Mouse (Mus musculus): Measurements from ENCODE around the gene H2-T23.
"Not testable (repeated sequence)": the region's sequence is repeated elsewhere in the genome, so short reads cannot be mapped to it uniquely, and the experiment has no call there.

H2-T23 gene

DNA sequence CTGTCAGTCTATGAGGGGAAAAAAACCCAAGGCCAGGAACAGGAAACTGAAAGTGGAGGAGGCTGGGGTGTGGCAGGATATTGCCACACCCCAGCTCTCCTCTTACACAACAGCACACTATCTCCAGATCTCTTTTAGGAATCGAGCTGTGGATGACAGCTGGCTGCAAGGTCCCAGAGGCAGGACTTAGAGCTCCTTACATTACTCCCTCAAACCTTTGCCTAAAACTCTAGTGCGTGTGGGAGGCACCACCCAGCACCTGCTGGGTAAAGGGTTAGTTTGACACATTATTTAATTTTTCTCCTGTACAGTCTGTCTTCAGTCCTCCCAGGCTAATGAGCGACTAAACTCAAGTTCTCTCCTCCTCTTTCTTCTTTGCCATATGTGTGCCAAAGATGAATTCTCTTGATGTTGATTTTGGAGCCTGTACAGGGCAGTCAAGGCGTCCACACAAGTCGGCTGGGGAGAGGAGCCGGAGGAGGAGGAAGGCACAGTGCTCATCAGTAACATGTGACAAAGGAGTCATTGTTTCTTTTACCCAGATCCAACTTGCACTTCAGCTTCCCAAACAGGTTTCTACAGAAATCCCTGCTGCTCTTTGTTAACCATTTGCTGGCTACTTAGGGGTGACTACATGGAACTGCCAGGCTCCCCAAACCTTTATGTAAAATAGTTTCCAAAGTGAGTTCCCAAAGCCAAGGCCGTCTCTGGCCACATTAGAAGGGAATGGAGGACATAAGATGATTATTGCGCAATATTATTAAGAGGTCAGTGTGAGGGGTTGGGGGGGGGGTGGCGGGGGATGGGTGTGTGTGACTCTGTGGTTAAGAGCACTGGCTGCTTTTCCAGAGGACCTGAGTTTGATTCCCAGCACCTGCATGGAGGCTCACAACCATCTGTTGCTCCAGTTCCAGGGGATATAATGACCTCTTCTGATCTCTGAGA is 8.7 kb downstream of the H2-T23 start:
- DNase-seq (ENCODE audit: low read depth, low spot score): peak; percentile 28

DNA sequence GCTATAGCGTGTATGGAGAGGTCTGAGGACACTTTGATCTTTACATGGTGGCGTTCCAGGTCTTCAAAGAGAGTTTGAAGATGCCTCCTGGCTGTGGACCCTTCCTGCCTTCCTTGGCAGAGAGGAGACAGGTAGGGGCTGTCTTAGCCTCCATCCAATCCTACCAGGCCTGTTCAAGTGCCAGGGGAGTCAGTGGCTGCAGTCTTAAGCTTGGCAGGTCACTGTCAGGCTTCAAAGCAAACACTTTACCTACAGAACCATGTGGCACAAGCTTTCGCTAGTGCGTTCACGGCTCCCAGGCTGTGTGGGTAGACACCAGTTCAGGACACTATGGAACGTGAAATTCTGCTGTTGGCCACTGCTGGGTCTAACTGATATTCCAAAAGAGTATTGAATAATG is 9.7 kb downstream of the H2-T23 start:
- no peak for DNase-seq (ENCODE audit: low read depth, low spot score)

DNA sequence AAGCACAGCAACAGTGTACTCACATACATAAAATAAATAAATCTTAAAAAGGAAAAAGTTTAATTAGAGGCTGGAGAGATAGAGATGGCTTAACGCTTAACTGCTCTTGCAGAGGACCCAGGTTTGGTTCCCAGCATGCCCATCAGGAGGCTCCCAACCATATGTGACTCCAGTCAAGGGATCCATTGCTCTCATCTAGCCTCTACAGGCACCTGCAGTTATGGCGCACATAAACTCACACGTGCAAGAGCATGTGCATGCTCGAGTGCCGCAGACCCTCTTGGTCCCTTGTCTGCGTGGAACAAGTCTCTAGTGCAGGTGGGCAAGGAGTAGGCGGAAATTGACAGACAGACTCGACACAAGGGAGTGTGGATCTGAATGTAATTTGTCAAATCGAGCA is 10.6 kb downstream of the H2-T23 start:
- DNase-seq (ENCODE audit: low read depth, low spot score): no peak

DNA sequence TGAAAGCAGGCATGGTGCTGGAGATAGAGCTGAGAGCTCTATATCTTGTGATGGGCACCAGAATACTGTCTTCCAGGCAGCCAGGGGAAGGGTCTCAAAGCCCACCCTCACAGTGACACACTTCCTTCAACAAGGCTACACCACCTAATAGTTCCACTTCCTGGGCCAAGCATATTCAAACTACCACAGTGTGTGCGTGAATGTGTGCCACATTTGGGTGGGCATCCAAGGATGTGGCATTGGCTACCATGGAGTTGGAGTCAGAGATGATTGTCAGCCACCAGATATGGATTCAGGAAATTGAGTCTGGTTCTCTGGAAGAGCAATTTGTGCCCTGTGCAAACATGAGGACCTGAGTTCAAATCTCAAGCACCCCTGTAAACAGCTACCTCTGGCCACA is 11.3 kb downstream of the H2-T23 start:
- DNase-seq (ENCODE audit: low read depth, low spot score): no peak

DNA sequence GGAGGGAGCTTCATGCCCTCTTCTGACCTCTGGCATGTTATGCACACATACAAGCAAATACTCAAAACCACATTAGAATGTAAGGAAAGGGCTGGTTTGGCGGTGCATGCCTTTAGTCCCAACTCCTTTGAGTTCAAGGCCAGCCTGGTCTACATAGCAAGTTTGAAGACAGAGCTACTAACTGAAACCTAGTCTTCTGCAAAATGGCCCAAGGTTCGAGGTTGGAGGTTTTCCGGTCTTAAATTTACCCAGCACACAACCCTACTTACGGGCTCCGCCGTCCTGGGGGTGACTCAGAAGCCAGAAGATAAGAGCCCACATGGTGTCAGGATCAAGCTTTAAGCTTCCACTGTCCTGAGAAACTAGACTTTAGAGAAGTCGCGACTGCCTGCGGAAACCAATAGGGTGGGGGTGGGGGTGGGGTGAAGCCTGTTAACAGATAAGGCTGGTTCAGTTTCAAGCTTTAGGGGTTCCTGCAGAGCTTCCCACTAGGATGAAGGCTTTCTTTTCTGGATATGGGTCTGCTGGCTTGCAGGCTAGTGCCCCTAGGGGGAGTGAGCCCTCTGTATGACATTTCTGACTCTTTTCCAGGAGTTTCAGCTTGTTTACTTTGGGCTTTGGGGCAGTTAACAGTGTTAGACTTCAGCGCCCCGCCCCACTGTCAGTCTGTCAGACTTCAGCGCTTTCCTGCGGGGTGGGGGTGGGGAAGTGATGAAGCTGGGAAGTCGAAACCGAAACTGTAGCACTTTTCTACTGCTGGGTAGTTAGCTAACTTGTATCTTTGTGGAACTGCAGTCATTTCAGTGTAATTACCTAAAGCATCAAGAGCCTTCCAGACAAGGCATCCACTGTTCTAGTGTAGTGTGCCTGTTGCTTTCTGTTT is 12.2 kb downstream of the H2-T23 start, which contains the start of gene H2-T24:
Gene H2-T24, minus strand, starts transcription at position 370 of the 883 bp plus-strand sequence.
- peak; percentile 94 for DNase-seq (ENCODE audit: low read depth, low spot score)

DNA sequence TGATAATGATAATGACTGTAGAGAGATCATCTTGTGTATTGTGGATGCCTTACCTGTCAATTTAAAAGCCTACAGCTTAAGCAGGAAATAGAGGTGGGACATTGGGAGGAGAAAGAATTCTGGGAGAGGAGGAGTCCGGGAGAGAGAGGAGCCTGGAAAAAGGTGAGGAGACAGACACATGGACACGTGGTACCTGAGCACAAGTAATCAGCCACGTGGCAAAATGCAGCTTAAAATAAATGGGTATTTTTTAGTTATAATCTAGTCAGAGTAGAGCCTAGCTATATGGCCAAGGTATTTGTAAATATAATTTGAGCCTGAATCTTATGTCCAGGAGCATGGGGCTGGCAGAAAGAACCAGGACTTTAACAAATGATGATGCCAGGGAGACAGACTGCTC is 13.1 kb downstream of the H2-T23 start:
- no peak for DNase-seq (ENCODE audit: low read depth, low spot score)

DNA sequence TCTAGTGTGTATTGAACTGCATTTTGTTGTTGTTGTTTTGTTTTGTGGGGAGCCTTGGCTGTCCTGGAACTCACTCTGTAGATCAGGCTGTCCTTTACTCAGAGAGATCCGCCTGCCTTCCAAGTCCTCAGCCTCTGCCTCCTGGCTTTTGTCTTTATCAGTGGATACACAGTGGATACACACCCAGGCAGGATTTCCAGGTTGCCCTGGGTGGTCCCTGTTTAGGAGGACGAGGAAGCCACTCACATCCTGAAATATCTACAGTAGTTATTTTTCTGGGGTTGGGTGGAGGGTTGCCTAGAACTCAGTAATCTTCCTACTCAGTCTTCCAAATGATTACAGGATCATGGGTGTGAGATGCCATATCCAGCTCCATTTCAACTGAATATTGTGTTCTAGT is 13.7 kb downstream of the H2-T23 start:
- DNase-seq (ENCODE audit: low read depth, low spot score): no peak

DNA sequence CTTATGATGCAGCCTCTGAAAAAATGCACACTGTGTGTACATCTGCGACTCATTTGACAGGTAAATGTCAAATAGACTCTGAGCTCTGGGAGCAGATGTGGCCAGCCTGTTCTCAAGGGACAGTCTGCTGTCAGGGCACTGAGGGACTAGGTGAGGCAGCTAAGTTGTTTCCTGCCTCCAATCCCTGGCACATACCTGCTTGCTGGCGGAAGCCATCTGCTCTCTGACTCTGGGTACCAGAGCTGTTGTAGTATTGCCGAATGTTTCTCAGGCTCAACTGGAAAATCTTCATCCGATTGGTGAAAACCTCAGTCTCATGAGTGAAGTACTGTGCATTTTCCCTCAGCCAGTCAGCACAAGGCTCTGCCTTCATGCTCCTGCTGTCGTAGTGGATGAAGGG is 15.6 kb downstream of the H2-T23 start:
- DNase-seq (ENCODE audit: low read depth, low spot score): no peak

DNA sequence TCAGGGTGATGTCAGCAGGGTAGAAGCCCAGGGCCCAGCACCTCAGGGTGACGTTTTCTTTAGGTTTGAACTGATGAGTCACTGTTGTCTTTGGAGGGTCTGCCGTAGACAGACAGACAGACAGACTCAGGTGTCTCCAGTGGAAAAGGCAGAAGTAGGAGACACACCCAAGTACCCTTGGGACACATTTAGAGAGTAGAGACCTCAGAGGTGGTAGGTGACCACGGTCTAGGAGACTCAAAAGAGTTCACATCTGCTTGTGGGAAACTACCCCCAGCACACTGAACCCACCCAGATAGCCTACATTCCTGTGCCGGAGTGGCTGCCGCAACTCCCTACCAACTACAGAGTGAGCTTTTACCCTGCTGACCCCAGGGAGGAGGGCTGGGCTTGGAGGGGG is 17.7 kb downstream of the H2-T23 start:
- DNase-seq (ENCODE audit: low read depth, low spot score): no peak

DNA sequence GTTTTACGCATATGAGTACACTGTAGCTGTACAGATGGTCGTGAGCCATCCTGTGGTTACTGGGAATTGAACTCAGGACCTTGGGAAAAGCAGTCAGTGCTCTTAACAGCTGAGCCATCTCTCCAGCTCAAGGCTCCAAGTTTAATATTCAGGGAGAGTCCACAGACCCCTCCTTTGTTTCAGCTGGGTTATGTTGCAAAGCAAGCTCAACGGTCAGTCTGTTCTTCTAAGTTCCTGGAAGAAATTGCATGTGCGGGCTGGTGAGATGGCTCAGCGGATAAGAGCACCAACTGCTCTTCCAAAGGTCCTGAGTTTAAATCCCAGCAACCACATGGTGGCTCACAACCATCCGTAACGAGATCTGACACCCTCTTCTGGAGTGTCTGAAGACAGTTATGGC is 28.2 kb downstream of the H2-T23 start:
- DNase-seq (ENCODE audit: low read depth, low spot score): not testable (repeated sequence)

DNA sequence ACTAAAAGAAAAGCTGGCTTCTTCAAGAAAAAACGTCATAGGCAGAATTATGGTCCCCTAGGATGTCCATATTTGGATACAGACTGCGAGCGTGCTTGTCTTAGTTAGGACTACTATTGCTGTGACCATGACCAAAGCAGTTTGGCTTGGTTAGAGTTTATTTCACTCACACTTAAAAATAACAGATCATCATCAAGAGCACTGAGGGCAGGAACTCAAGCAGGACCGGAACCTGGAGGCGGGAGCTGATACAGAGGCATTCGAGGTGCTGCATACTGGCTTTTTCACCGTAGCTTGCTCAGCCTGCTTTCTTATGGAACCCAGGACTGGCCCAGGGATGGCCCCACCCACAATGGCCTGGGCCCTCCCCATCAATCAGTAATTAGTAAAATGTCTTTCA is 29.3 kb downstream of the H2-T23 start:
- DNase-seq (ENCODE audit: low read depth, low spot score): no peak

DNA sequence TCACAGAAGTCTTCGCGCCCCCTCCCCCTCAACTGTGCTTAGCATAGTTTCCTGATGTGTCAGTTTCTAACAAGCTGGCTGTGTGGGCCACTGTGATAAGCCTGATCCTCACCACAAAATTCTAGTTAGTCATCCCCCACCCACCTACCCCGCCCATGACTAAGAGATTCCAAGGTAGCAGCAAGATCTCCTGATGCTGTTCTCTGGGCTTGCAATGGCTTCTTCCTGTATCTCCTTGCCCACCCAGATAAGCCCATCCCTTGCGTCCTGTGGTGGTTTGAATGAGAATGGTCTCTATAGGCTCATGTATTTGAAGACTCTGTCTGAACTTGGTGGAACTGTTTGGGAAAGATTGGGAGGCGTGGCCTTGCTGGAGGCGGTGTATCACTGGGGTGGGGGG is 30.7 kb downstream of the H2-T23 start:
- peak; percentile 91 for DNase-seq (ENCODE audit: low read depth, low spot score)

DNA sequence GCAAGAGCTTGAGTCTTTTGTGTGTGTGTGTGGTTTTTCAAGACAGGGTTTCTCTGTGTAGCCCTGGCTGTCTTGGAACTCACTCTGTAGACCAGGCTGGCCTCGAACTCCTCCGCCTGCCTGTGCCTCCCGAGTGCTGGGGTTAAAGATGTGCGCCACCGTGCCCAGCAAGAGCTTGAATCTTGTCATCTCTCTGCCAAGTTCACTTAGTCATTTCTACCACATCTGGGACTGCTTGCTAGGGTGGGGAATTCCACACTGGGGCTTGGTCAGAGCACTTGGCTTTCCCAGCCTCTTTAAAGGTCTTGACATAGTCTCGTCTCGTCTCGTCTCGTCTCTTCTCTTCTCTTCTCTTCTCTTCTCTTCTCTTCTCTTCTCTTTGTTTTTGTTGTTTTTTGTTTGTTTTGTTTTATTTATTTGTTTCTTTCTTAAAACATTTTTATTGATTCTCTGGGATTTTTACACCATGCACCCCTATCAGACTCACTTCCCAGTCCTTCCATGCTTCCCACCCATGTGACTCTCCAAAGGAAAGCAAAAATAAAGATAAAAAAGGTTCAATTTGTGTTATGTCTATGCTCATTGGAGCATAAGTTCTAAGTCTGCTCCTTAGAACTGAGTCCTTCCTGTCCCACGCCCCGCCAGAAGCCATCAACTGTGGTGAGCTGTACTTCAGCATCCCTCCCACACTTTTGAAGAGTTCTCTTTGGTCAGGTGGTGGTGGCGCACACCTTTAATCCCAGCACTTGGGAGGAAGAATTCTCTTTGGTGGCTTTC is 31.3 kb downstream of the H2-T23 start:
- peak; percentile 45 for DNase-seq (ENCODE audit: low read depth, low spot score)

DNA sequence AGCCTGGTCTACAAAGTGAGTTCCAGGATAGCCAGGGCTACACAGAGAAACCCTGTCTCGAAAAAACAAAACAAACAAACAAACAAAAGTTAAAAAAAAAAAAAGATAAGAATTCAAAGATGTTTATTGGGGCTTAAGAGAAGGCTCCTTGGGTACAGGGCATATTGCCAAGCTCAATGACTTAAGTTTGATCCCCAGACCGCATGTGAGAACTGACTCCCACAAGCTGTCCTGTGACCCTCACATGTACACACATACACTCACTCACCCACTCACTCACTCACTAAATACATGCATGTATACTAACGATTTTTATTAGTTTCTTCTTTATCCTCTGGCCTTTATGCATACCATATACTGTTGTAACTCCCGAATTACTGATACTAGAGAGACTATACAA is 32.3 kb downstream of the H2-T23 start:
- DNase-seq (ENCODE audit: low read depth, low spot score): no peak

DNA sequence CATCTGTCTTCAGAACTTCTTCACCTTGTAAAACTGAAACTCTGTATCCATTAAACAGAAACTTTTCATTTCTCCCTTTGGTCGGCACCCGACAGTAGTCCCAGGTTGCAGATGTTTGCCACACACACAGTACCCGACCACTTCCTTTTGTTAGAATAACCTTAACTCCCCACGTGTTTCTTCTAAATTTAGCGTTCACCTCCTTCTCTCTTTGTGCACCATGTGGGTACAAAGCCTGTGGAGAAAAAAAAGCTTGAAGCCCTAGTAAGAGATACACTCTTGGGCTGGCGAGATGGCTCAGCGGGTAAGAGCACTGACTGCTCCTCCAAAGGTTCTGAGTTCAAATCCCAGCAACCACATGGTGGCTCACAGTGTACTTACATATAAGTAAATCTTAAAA is 33.3 kb downstream of the H2-T23 start:
- no peak for DNase-seq (ENCODE audit: low read depth, low spot score)

DNA sequence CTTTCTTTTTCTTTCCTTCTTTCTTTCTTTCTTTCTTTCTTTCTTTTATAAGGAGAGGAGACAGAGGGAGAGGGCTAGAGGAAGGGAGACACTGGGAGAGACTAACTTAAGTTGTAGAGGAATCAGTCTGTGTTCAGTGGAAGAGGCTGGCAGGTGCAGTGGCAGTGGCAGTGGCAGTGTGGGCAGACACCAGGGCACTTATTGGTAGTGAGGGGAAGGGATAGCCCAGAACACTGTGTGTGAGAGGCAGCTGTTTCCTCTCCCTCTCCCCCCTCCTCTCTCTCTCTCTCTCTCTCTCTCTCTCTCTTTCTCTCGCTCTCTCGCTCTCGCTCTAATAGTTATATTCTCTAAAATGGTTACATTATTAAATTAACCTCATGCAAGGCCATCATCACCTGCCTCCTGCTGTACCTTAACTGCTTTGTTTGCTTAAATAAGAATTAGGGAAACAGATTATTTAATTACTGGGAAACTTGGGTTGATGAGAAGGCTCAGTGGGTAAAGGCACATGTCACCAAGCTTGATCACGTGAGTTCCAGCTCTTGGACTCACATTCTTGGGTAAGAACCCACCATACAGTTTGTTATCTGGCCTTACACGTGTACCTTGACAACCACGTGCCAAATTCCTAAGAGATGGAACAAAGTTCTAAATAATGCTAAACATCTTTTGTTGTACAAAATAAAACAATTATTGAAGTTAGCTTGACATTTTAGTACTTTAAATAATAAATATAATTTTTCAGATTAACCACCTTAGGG is 33.9 kb downstream of the H2-T23 start:
- no peak for DNase-seq (ENCODE audit: low read depth, low spot score)

DNA sequence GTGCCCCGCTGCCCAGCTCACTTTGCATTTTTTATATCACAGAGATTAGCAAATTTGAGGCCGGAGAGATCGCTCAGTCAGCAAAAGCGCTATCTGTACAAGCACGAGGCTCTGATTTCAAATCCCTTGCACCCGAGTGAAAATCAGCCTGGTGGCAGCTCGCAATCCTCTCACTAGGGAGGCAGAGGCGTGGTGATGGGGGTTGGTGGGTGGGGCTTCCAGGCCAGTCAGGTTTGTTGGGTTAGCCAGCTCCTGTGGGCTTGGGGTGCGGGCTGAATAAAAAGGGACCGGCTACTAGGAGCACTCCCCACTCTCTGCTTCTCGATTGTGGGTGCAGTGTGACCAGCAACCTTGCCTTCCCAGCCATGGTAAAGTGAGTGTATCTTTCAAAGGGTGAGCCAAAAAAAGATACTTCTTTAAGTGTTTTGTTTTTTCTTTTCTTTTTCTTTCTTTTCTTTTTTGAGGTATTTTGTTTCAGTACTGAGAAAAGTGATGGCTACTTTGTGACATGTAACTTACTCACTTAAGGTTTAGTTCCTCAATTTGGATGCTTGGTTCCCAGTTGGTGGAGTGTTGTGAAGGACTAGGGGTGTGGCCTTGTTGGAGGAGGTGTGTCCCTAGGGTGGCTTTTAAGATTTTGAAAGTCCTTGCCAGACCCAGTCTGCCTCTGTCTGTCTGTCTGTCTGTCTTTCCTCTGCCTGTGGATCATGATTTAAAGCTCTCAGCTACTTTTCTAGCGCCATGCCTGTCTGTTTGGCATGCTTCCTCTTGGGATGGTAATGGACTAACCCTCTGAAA is 34.7 kb downstream of the H2-T23 start:
- DNase-seq (ENCODE audit: low read depth, low spot score): peak; percentile 77

DNA sequence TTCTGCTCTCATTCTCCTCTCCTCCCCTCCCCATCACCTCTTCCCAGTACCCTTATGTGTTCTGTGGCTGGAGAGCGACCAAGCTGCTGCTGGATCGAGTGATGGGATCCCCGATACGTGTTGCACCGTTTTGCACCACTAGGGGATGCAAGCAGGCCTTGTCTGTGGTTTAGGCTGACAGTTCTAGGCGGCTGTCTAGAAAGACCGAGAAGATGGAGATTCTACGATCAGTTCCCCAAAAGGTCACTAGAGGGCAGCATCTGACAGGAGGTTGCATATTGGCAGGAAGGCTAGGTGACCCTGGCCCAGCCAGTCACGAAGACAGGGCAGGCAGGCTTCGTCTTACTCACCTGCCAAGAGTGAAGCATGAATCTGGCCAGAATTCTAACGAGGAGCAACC is 35.7 kb downstream of the H2-T23 start:
- peak; percentile 98 for DNase-seq (ENCODE audit: low read depth, low spot score)

DNA sequence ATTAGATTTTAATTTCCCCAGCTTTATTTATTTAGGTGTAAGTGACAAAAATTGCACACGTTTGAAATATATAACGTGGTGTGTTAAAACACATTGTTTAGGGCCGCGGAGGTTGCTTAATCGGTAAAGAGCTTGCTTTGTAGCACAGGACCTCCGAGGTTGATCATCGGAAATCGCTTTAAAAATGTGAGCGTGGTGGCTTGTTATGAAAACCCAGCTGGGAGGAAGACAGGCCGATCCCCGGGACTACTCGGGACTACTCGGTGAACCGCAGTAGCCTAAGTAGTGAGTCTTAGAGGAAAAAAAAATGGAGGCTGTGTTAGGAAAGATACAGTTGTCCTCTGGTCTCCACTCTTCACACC is 37.8 kb downstream of the H2-T23 start:
- no peak for DNase-seq (ENCODE audit: low read depth, low spot score)

DNA sequence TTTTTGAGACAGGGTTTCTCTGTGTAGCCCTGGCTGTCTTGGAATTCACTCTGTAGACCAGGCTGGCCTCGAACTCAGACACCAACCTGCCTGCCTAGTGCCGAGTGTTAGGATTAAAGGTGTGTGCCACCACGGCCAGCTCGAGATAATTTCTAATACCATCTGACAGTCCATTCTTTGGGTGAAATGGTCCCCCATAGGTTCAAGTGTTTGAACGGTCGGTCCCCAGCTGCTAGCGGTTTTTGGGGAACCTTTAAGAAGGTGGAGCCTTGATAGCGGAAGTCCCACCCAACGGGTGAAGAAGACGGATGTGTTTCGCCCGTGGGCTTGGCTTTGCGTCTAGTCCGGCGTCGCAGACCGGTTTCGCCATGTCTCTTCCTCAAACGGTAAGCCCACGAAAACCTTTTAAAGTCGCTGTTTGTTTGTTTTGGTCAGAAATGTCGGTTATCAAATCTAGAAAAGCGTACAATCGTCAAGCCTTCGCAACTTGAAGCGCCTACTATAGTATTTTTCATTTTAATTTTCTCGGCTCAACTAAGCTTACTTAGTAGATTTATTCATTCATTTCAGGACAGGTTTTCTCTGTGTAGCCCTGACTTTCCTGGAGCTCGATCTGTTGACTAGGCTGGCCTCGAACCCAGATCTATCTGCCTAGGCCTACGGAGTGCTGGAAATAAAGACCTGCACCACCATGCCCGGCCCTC is 38.3 kb downstream of the H2-T23 start:
- DNase-seq (ENCODE audit: low read depth, low spot score): peak; percentile 89

Data from R1 (cell line).